Mouse (Mus musculus) left cerebral cortex, postnatal 4 days (tissue): ENCODE measurements around the gene Olfr64. TPM values are rescaled to one million over a fixed set of nuclear protein-coding genes. Genes with fewer than 3 reads are reported as not detected.

Source experiments
- DNase-seq: peaks from one replicate; pipeline ENCODE4 v3.0.0-alpha.2; 2022
- intact Hi-C: fragments of 180-260 bp; cut with DNase I; formaldehyde crosslinking; loops from one replicate; pipeline ENCODE4 v1.15.1; 2025
- total RNA-seq, 2 experiments: library from RNA; stranded (reverse); gene quantifications; 2 replicates each; pipeline ENCODE4 v1.2.3; 2021

Gene Olfr64
- total RNA-seq = not detected

DNA sequence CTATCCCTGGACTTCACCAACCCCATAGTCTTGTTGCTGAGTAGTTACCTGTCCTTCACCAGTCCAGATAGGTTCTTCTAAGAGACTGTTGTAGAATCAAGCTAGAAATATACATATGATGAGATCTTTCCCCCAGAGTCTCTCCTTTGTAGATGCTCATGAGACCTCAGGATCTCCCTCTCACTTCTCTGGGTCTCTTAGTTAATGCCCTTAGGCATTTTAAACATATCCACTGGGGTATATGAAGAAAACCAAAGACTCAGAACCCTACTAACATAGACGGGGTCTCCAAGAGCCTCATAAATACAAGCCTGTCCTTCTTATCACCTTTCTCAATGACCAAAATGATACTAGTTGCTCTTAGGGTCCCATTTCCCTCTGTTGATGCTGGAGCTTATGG lies at the start of gene Olfr64:
TSS of gene Olfr64 (minus strand) at position 101 of the 400 bp plus-strand sequence.
- DNase-seq = no peak
- intact Hi-C loops = no loop called here

DNA sequence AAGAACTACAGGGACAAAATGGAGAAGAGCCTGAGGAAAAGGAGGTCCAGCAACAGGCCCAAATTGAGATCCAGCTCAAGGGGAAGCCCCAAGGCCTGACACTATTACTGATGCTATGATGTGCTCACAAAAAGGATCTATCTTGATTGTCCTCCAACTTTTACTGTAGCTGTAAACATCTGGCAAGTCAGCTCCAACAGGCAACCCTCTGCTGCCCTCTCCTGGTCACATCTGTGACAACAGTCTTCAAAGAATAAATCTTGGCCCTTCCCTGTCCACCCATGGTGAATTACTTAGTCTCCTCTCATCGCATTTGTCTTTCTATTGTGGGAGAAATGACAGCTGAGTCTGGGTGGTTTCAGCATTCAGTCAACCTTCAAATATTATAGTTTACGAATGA lies 48.4 kb upstream of the Olfr64 start:
- no peak for DNase-seq
- intact Hi-C loops = no loop called here

DNA sequence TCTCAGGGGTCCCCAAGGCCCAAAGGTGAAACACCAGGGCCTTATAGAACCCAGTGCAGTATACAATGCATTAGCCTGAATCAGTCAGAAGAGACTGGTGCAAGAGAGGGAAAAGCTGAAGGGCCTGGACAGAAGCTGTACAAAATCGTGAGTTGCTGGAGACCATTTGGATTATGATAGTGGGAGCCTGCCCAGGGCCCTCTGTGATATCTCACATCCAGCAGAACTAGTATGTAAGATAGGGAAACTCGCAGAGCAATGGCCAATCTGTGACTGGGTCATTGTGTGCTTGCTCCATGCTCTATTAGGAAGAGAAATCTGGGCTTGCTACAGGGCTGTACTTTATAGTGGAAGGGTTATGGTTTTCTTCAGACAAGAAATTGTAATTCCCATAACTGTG lies 40.0 kb upstream of the Olfr64 start, which contains the start of gene Olfr632:
TSS of gene Olfr632 (plus strand) at position 84 of the 400 bp plus-strand sequence.
- DNase-seq = no peak
- intact Hi-C loops = no loop called here

DNA sequence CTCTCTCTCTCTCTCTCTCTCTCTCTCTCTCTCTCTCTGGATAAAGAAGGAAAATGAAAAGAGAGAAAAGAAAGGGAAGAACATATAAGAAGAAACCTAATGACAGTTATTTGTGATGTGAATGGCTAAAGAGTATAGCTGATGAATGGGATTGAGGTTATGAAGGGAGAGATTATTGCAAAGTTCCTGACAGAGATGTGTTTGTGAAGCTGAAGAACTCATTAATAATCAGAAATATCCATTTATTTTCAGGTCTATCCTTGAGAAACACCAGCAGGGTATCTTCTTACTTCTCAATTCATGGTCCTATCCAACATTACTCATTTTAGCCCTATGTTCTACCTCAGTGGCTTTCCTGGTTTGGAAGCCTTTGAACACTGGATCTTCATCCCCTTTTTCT lies 34.2 kb upstream of the Olfr64 start, which contains the start of gene Olfr631:
TSS of gene Olfr631 (plus strand) at position 301 of the 400 bp plus-strand sequence.
- intact Hi-C loops = no loop called here
- DNase-seq = no peak

DNA sequence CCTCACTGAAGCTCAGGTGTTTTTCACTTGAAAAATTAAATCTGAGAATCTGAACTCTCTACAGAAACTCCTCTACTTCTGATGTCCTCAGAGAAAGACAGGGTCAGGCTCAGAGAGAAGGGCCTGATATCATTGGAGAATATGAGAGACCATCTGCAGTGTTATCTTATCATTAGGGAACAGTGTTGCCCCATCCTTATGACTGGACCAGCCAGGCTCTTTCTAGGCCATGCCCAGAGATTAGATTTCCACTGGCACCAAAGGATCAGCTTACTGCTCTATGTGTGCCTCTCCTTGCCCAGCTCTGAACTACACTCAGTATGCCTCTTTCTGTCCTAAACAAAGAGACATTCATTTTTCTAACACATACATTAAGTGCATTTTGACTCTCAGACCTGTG lies 21.1 kb upstream of the Olfr64 start:
- intact Hi-C loops = no loop called here
- no peak for DNase-seq

DNA sequence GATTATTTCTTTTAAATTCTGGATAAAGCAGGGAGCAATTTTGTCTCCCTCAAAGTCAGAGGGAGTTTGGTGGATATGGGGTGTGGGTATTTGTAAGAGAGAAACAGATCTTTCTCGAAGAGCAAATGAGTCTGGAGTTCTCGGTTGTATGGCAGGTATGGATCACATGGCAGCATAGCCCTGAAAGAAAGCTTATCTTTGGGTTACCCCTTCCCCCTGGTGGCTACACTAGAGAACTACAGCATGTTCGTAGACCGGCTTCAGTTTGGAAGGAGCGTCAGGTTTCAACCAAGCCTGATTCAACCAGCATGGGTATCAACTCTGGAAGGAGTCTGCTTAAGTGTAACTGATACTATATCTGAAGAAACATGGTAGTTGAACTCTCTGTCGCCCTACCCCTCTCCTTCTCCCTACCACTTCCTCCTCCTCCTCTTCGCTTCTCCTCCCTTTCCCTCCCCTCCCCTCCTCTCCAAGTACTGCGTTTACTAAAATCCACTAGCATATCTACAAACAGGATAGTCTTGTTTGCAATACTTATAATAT lies 18.8 kb upstream of the Olfr64 start:
- intact Hi-C loops = no loop called here
- no peak for DNase-seq

DNA sequence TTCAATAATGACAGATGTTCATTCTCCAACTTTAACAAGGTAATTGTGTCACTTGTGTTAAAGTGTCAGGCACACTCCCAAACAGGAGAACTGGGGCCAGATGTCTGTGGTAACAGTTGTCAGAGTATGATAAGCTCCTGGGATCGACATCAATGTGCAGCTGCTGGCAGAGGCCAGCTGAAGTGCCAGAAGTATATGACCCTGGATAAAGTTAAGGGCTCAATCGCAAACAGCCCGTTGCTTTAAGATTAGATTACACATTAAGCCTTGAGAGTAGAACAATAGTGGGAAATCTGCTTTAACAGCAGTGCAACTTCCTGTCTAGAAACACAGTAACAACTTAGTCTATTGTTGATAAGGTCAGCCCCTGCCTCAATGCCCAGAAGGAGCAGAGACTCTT lies 15.8 kb upstream of the Olfr64 start:
- no peak for DNase-seq
- intact Hi-C loops = no loop called here

DNA sequence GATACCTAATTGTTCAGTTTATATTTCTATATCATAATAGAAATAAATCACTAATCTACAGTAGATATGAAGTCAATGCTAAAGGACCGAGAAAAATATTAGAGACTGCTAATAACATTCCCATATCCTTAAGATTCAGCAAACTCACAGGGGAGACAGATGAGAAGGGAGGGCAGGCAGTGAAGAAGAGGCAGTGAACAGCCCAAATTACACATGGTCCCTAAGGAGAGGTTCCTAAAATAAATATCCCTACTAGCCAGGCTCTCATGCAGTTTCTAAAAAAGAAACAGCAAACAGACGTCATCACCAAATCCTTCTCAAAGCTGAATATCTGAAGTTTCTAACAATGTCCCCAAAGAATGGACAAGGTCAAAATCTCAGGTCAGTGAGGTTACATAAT lies 8.9 kb upstream of the Olfr64 start, which contains the start of gene Olfr65:
TSS of gene Olfr65 (plus strand) at position 301 of the 400 bp plus-strand sequence.
- intact Hi-C loops = no loop called here
- DNase-seq = no peak

DNA sequence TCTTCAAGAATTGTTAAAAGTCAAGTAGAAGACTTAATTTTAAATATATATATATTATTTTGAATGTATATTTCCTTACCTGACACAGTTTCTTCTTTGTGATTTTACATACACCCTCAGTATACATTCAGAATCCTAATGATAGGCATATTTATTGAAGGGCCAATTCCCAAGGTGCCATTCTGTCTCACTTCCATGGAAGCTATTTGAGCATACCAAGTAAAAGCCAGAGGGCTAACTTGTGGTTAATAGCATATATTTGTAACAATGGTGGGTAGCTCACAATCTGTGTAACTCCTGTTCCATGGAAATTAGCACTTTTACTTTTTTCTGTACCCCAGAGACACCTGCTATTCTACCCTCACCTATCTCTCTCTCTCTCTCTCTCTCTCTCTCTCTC lies 8.1 kb downstream of the Olfr64 start, which contains the start of gene Olfr66:
TSS of gene Olfr66 (minus strand) at position 101 of the 400 bp plus-strand sequence.
- intact Hi-C loops = no loop called here
- no peak for DNase-seq

DNA sequence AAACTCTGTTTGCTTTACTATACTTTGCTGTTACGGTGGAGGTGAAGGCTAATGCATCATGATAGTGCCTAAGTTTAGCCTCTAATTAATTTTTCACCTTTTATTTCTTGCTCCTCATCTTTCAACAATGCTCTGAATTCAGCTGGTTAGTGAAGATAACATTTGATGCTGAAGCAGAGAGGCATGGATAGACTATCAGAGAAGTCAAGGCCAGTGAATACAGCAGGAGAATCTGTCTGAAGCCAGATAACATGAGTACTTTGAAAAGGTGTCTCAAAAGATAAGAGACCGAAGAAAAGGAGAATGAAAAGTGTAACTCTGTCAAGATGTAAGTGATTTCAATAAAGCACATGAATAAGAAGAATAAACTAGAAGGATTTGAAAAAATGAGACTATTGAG lies 17.2 kb downstream of the Olfr64 start:
- no peak for DNase-seq
- intact Hi-C loops = no loop called here

DNA sequence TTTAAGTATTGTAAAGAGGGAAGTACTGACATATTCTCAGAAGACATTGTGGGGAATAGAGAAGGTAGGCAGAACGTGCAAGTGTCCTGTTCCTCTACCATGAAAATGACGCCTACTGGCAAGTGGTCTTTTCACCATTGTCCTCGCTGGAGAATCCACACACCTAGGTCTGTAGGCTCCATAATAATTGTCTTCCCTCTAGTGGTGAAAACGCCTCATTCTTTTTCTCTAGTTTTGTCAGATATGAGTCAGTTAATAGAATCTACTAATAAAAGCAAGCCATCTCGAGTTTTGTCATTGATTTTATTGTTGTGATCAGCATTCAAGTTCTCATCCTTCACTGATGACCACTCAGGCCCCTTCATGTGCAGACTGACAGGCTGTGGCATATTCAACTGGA lies 19.8 kb downstream of the Olfr64 start:
- intact Hi-C loops = loop anchor here (5.0 kb wide), 1 partner anchor 1367 kb away; no protein-coding TSS in a partner anchor
- no peak for DNase-seq

DNA sequence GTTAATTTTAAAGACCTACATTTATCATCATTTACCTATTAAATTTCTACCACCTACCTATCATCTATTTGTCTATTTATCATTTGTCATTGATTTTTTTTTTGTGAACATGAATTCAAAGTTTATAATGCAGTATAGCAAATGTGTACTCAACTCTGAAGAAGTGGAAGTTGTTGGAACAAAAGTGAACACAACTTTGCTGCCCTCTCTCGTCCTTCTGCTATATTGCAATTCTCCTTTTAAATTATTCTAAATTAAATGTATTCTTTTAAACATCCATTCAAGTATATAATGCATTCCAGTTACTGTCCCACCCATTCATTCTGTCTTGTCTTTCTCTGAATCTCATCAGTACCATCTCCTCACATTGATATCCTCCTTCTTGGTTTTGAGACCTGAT lies 21.2 kb downstream of the Olfr64 start:
- no peak for DNase-seq
- intact Hi-C loops = loop anchor here (5.0 kb wide), 1 partner anchor 1366 kb away; no protein-coding TSS in a partner anchor

DNA sequence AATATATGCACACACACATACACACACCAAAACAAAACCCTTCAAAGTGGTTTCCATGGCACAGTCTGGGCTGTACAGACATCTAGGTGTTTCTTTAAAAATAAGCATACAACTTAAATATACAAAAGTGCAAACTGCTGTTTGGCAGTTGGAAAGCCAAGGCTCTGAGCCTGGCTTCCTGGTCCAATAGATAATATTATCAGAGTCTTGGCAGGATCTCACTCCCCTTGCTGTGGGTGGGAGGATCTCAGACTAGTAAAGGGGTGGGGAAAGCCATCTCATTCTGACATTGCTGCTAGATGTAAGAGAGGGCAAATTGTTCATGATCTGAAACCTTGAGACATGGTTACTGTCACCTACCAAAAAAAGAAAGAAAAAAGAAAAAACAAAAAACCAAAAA lies 23.6 kb downstream of the Olfr64 start:
- intact Hi-C loops = loop anchor here (5.0 kb wide), 1 partner anchor 1363 kb away; no protein-coding TSS in a partner anchor
- no peak for DNase-seq

DNA sequence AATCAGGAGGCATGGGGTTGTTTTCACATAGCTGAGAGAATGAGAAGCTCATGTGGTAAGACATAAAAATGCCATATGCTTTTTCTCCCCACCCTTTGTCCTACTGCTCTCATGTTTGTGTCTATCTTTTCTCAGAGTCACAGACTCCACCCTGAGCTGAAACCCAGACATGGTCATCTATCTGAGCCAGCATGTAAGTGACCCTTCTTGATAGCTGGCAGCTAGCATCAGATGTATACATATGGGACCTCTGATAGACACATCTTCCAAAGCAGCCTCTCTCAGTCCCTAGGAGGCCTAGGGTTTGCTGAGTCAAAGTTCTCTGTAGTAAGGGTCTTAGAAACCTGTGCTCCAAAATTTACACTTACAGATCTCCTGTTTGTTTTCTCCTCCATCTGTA lies 28.6 kb downstream of the Olfr64 start:
- DNase-seq = no peak
- intact Hi-C loops = no loop called here

DNA sequence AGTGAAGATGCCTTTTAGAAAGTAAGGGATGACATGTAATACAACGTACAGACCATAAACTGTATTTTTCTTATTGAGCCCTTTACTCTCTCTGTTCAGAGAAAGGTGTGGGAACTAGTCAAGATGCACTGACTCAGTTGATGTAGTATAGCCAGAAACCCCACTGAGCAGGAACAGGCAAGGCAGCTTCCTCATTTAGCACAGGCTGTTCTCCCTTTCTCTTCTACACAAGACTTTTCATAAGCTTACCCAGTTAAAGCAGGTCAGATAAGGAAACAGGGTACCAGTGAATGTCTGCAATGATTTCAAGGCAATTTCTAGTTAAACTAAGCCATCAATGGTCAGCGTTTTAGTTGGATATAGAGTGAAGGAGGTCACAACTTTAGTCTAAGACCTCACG lies 32.8 kb downstream of the Olfr64 start:
- no peak for DNase-seq
- intact Hi-C loops = no loop called here

DNA sequence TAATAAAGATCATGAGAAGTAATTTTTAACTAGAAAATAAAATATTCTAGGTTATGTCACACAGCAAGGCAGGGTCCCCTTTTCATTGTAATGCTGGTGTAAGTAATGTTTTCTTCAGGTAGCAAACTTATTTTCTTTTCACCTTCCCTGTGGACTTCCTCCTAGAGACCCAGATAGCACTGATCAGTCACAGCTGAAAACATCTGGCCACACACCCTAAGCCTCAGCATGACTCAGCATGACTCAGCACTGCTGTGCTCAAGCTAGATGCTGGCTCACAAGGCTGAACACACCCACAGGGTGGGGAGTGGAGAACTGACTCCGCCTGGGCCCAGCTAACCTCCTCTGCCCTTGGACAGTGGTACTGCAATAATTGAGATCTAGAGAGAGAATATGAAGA lies 33.4 kb downstream of the Olfr64 start:
- no peak for DNase-seq

DNA sequence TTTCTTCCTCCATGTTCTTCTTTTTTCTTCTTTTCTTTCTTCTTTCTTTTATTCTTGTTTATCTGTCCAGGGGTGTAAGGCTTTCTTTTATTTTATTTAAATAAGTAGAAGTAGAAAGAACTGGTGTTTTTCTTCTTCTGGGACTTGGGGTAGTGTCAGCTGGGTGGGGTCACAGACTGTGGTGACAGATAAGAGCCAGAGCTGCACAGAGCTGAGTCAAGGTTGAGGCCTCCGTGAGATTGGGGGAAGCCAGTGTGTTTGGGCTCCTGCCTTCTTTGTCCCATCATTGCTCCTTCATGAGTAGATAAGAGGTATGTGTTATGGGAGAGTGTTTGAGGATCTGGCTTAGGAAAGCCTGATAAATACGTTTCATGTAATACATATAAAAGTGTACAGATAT lies 35.2 kb downstream of the Olfr64 start:
- DNase-seq = no peak
- intact Hi-C loops = no loop called here

More for the DNA sequence above, 33.4 kb downstream of the Olfr64 start:
- intact Hi-C loops = no loop called here

DNA sequence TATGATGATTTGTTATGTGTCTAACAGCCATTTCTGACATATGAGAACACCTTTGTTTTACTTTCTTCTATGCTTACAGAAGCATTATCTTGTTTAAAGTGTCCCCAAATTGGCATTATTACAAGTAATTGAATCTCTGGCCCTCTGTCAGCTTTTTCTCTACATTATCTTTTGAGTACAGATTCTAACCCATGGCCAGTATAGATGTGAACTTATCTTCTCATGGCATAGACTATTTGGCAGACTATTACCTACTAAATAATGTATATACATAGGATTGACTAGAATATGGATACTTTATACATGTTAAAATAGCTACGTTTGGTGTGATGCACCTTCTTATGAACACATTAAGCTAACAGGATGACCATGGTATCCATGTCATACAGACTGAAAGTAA lies 39.6 kb downstream of the Olfr64 start:
- no peak for DNase-seq
- intact Hi-C loops = no loop called here

DNA sequence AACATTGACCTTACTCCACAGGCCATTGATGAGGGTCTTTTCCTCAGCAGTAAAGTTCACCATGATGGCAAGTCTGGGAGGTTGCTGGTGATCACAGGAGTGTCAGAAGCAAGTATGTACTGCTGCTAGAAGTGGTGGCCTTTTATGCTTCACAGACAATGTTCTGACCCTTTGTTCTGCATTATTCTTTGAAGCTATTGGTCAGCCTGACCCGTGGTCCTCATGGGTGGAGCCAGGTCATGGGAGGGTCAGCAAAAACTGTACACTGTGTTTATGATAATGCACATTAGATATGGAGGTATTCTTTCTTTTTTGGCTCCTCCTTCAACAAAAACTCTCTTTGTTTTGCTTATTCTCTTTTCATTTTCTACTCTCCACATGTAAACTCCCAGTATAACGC lies 41.2 kb downstream of the Olfr64 start, which contains the start of gene Hbb-y:
TSS of gene Hbb-y (minus strand) at position 127 of the 400 bp plus-strand sequence.
- no peak for DNase-seq
- intact Hi-C loops = no loop called here

DNA sequence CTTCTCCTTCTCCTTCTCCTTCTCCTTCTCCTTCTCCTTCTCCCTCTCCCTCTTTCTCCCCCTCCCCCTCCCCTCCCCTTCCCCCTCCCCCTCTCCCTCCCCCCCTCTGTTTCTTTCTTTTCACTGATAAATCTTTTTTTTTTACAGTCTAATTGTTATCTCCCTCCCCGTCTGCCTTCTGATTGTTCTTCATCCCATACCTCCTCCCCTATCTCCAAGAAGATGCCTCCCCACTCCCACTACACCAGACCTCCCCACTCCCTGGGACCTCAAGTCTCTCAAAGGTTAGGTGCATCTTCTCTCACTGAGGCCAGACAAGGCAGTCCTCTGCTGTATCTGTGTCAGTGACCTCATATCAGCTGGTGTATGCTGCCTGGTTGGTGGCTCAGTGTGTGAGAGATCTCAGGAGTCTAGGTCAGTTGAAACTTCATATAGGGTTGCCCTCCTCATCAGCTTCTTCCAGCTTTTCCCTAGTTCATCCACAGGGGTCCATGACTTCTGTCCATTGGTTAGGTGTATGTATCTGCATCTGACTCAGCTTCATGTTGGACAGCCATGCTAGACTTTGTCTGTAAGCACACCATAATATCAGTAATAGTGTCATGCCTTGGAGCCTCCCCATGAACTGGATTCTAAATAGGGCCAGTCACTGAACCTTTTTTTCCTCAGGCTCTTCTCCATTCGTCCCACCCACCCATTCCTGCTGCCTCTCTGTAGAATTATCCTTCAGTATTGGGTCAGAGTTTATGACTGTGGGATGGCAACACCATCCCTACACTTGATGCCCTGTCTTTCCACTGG lies 49.6 kb downstream of the Olfr64 start:
- intact Hi-C loops = no loop called here

DNA sequence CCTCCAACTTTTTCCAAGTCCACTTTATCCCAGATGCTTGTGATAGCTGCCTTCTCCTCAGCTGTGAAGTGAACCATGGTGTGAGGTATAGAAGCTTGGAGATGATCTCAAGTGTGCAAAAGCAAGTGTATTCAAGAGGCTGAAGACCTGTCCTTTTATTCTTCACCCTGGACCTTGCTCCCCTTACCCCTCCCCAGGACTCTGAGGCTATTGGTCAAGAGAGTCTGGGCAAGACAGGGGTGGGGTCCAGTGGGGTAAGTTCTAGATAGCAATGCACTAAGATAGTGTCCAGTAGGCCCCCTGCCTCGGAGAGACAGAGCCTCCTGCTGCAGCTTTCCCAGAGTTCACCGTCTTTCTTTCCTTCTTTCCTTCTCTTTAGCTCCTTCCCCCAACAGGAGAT lies 51.3 kb downstream of the Olfr64 start, which contains the start of gene Hbb-bh1:
TSS of gene Hbb-bh1 (minus strand) at position 131 of the 400 bp plus-strand sequence.
- intact Hi-C loops = no loop called here

More for the DNA sequence above, 49.6 kb downstream of the Olfr64 start:
- DNase-seq = no peak

DNA sequence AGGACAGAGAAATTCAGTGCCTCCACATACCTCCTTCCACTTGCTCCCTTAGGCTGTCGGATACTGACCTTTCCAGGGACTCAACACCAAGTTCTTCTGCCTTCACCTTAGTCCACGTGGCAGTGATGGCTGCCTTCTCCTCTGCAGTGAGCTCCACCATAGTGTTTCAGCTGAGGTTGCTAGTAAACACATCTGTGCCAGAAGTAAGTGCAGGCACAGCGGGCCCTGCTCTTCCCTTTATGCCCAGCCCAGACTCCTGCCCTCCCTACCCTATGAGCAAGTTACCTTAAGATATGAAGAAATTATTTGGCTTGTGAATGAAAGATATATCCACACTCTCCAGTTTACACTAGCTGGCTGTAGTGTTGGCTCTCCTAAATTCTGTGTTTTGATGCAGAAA lies 54.0 kb downstream of the Olfr64 start, which contains the start of gene Hbb-bh2:
TSS of gene Hbb-bh2 (minus strand) at position 253 of the 400 bp plus-strand sequence.
- intact Hi-C loops = no loop called here

More for the DNA sequence above, 51.3 kb downstream of the Olfr64 start, which contains the start of gene Hbb-bh1:
- no peak for DNase-seq

More for the DNA sequence above, 54.0 kb downstream of the Olfr64 start, which contains the start of gene Hbb-bh2:
- no peak for DNase-seq
